Mouse (Mus musculus) layer of hippocampus, adult 18-20 months (tissue): Measurements from ENCODE around the gene Brd3. TPM values are rescaled to one million over a fixed set of nuclear protein-coding genes. Genes with fewer than 3 reads are reported as not detected.

Experiments
- DNase-seq, 2 experiments: peaks; one replicate each; pipeline ENCODE4 v3.0.0; 2022; ENCODE audit warnings: low spot score in 2 of 2
- total RNA-seq, 2 experiments: library from RNA; stranded (reverse); gene quantifications; 2 replicates each; pipeline ENCODE4 v1.2.3; 2021

The Brd3 gene
- total RNA-seq, 2 experiments from 2014 or later: 49.0 to 53.0 TPM

DNA sequence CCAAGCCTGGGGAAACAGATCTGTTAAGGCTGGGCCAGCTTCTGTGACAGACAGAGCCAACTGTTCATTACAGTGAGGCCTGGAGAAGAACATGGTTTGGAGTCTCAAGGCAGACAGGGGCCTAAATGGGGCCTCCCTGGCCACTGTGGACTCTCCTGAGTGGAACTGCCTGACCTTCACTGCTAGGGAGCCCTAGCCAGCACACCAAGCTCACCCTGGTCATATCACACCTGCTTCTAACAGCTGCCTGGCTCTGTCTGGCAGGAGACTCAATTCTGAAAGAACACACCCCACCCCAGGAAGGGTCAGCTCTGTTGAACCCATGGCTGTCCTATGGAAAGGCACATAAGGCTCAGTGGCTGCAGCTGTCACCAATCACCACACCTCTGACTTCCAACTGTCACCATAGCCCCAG is 36.3 kb downstream of the Brd3 start:
- DNase-seq: no peak

DNA sequence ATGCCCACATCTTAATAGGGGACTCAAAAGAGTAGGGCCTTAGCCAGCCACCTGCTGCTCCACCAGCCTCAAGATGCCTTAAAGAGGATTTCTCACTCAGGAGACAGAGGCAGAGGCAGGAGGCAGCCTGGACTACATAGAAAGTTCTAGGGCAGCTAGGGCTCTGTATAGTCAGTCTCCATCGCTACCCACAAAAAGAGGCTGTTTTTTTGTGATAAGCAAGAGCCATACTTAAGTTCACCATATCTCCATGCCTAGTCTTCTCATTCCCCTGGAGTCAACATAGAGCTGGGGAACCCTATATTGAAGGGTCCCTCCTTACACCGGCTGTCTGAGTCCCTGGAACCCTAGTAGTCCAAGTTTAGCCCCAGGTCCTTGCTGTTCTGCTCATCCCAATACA is 36.9 kb downstream of the Brd3 start:
- no peak for DNase-seq

DNA sequence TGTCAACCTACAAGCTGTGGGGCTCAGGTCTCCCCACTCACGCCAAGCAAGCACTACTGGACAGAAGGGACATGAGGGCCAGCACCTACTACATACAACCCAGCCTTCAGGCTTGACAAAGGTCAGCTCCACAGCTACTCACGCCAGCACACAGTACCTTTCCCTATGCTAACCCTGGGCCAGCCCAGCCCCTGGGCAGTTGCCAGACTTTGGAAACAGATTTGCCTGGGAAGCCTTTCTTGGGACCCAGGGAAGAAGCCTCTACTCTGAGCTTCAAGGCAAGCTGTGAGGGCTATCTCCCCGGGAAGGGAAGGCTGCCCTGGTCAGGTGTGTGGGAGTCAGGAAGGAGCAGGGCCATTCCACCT is 37.5 kb downstream of the Brd3 start:
- DNase-seq: no peak

DNA sequence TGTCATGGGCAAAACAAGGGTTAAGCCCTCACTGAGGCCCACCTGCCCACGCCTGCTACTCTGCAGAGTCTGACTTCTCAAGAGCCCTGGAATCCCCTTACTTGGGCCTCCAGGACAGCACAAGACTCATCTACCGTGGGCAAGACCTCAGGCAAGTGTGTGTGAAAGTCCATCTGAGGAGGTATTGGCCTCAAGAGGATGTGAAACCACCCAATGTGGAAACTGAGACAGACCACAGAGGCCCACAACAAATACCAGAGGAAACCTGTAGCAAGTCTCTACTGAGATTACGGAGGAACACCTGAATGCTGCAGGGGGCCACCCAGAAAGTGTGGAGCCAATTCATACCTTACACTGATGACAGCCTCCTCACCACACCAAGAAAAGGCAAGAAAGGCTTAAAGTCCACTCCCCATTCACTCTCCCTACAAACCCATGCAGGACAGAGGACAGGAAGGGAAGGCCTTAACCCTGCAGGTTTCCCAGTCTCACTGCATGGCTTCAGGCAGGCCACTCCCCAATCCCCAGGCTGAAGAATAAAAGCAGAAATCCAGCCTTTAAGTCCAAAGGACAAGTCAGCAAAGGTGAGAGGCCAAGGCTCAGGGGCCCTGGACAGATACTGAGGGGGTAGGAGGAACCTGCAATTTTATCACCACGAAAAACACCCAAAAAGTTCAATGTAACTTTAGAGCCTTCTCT is 38.0 kb downstream of the Brd3 start:
- DNase-seq: no peak

DNA sequence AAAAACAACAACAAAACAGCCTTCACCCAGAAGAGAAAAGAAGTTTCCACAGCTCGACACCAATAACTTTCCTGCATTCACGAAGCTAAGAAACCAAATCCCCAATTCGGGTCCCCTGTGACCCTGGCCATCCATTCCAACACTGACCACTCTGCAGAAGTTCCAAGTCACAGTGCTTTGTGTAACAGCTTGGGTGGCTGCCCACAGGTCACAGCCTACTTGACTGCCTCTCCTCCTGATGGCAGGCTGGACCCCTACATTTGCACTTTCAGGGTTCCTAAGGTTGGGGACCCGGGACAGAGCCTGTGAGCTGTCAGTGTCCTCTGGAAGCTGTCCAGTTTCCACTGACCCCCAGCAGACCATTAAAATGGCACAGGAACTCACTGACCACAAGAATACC is 44.6 kb downstream of the Brd3 start:
- no peak for DNase-seq

DNA sequence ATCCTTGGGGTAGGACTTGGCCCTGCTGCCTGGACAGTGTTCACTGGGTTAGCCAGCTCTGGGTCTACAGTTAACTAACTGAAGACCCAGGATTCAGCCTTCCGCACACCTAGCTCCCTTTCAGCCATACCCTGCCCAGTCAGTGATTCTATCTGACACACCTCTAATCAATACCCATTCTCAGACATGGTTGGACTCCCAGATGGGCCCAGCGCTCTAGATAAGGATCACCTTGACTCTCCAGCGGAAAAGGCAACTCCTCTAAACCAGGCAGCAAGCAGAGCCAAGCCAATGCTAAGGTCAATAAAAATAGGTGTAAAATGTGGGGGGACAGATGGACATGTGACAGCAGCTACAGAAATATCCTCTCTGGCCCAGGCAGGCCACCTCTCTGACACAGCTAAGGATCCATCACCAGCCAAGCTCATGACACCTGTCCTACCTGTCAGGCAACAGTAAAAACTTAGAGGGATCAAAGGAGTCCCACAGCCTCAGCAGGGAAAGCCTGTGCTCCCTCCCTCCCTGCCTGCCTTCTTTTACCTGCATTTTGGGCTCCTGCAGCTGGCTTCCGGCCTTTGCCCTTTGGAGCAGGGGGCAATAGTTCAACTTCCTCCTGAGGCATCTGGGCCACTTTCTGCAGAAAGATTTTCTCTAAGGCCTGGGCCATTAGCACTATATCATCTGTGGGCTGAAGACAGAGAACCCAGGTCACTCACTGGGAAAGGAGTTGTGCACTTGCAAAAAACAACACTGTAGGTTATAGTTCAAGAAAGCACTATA is 45.4 kb downstream of the Brd3 start:
- DNase-seq: no peak

DNA sequence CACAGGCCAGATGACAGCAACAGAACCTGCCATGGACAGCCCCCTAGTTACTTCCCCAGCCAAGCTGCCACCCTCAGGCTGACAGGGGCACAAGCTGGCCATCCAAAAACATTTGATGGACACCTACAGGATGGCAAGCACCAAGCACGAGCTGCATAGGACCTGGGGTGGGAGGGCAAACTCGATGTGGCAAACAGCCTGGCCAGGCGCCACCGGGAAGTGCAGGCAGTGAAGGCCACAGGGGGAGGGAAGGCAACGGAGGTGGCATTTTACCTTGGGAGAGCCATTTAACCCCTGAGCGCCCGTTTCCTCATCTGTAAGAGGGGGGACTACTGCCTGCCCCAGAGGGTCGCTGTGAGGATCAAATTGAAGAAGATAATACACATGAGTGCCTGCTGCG is 46.8 kb downstream of the Brd3 start:
- no peak for DNase-seq

DNA sequence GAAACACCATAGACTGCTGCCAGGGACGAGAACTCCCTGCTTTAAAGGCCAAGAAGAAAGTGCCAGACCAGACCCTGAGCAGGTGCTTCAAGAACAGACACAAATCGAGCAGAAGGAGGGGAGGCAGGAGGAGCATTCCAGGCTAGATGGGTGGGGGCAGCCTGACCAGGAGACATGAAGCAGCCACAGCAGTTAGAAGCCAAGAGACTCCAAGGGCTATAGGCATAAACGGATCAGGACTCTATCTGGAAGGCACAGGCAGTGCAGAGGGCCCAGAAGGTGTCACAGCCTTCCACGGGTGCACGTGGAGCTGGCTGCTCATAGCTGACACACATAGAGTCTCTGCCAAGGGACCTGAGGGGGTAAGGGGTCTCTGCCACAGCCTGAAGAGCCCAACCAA is 47.3 kb downstream of the Brd3 start:
- DNase-seq: no peak

DNA sequence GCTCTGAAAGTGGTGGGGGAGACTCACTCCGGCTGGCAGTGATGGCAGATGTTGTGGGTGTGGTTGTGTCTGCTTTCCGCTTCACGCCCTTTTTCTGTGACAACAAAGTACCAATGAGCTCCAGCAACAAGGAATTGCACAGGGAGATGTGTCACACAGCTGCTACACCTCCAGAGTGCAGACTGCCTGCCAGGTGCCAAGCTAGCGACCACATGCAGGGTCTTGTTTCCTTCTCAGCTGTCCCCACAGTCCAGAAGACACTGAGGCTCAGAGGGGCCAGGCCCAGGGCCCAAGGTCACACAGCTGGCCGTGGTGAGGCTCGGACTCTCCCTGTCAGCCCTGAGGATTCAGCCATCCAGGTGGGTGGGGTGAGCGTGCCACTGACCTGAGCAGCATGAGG is 47.7 kb downstream of the Brd3 start:
- DNase-seq: no peak

DNA sequence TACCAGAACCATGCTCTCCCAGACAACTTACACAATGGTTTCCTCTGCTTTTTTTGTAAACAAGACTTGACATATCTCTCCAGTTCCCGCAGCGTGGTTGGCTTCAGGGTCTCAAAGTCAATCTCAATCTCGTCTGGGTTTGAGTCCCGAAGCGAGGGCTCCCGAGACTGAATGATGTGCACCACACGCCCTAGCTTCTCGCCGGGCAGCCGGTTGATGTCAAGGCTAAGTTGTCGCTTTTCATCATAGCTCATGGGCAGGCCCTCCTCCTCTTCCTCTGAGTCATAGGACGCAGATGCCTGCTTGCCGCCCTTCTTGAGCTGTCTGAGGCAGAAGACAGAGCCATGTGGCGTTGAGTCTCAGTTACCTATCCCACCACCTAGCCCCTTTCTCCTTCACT is 57.2 kb downstream of the Brd3 start:
- no peak for DNase-seq

DNA sequence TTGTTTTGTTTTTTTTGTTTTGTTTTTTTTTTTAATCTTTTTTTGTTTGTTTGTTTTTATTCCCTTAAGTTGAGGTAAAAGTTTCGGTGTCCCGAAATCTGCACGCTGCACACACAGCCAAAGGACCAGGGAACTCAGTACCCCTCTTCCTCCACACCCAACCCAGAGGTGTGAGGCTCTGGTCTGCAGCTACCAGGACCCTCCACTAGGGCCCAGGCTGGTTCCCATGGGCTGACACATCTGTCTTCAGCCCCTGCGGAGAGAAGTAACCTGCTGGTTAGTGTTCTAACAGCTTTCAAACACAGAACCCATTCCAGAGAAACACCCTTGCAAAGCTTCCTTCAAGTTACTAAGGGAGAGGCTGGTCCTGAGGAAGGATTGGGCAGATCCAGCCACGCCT is 59.7 kb downstream of the Brd3 start:
- DNase-seq: no peak

DNA sequence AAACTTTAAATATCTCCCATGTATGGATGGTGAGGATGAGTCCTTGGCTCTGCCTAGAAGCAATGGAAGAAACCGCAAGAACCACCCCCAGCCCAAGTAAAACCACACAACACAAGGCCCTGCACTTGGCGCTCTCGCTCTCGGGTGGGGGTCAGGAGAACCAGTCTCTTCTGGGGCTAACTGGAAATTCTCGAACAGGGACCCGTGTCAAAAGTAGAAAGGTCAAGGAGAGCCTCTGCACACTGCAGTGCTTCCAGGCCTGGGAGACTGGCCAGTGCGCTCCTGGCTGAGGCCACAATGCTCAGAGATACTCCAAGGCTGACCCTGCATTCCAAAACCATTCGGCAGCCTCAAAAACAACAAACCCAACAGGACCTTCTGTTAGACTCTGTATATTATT is 60.6 kb downstream of the Brd3 start:
- DNase-seq: no peak

DNA sequence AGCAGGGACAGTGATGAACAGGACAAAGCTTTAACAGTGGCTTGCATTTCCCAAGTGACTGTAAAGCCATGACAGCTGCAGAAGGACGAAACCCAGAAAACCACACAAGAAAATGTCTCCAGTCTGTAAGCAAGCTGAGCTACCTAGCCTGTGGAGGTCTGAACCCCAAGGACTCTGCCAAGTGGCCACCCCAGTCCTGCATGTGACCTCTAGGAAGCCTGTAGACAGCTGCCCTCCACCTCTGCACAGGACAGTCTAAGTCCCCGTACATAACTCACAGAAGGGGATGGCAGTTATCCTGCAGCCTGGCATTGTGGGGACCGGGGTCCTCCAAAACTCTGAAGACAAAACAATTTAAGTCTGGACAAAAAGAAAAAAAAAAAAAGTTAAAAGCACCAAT is 61.6 kb downstream of the Brd3 start:
- DNase-seq: no peak

DNA sequence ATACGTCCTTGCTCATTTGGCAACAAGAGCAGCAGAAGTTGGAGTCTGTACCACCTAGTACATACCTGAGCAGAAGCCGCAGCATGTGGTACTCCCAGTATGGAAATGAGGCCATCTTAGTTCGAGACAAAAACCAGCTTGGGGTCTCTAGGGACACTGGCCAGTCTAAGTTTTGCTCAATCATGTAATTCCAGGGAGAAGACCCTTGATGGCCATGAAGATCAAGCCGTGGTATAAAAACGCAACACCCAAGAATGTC is 64.1 kb downstream of the Brd3 start:
- DNase-seq: no peak

DNA sequence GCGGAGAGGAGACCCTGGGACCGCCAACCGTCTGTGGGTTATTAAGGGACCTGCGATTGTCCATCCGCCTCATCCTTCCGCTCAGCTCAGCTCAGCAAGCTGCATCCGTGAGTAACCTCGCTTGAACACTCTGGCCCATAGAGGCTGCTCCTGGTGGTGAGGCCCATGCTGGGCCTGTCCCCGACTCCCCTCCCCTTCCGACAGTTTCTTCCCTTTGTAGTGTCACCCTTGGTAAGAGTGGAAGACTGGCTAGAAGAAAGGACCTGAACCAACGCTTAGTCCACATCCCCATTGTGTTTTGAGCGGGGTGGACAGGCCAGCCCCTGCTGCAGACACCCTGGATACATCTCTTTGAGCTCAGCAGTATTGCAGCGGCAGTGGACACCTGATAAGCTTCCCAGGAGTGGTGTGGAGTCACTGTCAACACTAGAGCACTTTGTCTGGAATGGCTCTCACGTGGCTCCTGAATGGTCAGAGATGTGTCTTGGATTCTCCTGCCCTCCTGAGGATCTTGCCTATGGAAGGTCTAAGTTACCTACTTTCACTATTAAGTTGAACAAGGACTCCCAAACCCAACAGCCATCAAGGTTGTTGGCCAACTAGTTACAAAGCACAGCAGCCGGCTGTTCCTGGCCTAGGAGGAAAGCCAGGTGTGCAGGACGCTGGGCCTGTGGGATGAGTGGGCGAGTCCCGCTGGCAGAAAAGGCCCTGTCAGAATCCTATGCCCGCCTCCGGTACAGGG is 64.6 kb downstream of the Brd3 start:
- no peak for DNase-seq

DNA sequence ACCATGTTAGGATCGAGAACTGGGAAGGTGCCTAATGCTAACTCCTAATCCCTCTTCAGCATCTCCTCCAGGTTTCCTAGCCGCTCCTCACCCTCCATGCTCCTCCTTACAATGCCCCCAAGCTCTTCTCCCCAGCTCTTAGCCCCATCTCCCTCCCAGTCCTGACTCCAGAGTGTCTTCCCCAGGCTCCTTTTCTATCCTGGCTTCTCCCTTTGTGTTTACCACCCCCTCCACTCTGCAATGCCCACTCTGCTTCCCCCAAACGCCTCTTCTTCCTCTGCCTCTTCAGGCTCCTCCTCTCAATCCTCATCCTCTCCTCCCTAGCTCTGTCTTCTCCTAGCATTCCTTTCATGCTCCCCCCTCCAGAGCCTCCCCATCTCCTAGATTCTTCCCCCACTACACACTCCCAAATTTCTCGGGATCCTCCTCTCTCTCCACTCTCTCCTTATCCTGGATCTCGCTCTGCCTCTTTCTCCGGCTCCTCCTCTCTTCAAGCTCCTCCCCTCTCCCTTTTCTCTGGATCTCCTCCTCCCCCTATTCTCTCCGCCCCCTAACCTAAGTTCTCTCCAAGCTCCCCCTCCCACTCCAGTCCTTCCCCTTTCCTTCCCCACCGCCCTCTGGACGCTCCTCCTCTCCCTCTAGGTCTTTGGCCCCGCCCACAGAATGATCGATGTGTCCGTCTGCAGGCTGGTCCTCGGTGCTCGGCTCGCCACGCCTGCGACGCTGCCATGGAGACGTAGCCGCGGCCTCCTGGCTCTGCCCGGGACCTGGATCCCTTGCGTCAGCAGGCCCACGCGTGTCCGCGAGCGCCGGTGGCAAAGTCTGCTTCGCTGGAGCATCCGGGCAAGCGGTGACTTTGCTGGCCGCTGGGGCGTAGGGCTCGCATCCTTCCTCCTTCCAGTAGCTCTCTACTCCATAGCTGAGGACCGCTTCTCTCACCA is 65.4 kb downstream of the Brd3 start, which contains the start of gene Brd3os:
Gene Brd3os, plus strand, starts transcription at position 558 of the 941 bp plus-strand sequence.
- DNase-seq: peak; percentile 93 to 96

DNA sequence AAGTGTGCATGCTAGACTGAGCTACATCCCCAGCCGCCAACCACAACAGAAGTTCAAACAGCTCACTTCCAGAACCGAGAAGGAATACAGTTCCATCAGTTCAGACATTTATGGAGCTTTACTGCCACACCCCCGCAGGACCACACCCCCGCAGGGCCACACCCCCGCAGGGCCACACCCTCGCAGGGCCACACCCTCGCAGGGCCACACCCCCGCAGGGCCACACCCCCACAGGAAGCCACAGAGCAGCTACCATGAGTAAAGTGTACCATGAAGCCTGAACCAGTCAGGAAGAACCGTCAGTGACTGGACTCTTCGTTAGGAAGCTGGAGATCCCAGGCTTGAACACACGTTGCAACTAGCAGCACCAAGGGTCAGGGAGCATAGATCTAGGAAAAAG is 69.2 kb downstream of the Brd3 start:
- DNase-seq: no peak

DNA sequence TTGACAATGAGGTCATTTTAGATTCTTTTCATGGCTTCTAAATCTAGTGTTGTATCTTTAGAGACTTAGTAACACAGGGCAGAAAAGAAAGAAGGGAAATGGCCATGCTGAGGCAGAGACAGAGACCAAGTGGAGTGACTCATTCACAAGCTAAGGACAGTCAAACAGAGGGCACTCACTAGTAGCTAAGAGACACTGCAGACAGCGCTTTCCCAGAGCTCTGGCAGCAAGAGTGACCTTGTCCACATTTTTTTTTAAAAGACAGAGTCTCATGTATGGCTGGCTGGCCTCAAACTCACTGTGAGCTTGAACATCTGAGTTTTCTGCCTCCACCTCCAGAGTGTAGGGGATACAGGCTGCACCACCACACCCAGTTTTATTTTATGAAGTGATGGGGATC is 69.6 kb downstream of the Brd3 start:
- DNase-seq: no peak

DNA sequence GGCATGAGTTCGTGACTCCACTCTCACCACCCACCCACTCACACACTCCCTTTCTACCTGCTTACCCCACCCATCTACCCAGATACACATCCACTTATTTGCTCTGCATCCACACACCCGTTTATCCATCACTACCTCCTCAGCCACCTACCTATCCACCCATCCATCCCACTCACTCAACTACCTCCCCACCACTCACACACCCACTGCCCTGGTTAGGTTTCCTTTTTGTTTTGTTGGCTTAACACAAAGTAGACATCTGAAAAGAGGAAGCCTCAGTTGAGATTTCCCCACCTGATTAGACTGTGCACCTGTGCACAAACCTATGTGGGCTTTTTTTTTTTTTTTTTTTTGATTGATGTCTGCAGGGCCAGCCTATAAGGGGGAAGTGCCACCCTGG is 74.9 kb downstream of the Brd3 start:
- DNase-seq: no peak

DNA sequence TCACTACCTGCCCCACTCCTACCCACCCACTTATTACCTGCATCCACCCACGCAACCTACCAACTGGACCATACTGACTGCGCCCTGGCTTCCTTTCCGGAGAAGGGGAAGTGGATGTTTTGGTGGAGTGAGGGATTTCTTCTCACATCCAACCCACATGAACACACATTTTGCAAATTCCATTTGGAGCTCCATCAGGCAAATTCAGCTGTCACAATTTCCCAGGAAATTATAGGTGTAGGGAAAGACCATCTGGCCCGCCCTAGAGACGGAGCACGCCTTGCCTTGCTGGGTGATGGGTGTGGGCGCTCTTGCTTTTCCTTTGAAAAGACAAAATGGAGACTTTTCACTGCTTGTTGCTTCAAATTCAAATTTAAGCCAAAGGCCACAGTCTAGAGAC is 76.8 kb downstream of the Brd3 start:
- DNase-seq: peak; percentile 72 to 83

DNA sequence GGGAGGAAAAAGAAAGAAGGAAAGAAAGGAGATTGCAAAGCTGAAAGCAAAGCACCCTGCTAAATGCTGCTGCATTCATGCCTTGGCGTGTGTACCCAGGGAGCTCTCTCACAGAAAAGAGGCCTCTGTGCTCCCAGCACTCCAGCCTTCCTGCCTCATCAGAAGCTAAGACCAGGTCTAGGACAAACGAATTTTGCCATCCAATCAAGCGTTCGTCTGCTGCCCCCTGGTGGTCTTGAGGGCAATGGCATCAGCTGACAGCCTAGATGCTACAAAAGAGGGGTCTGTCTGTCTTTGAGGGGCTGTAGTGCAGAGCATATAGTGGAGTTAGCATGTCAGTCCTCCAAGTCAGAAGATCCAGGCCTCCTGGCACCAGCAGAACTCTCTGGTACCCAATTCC is 79.4 kb downstream of the Brd3 start:
- peak; percentile 73 to 90 for DNase-seq
